Mouse (Mus musculus) small intestine, adult 2 months (tissue): ENCODE results near the gene Gm21762.
"Not testable (repeated sequence)": the region's sequence is repeated elsewhere in the genome, so short reads cannot be mapped to it uniquely, and the experiment has no call there.

Source experiments
- CTCF ChIP-seq: fragments of 200-500 bp; IDR thresholded peaks from 2 replicates; pipeline ENCODE4 v1.5.1; 2012; ENCODE audit warnings: low read depth, mild to moderate bottlenecking, control low read depth, inconsistent platforms, low read length, moderate library complexity, mixed read lengths; ENCODE audit not compliant: insufficient replicate concordance, insufficient read length; ENCODE audit errors: extremely low read depth
- POLR2A ChIP-seq: fragments of 200-500 bp; IDR thresholded peaks from 2 replicates; pipeline ENCODE4 v1.6.1; 2012; ENCODE audit warnings: low read depth, mild to moderate bottlenecking, control low read depth, inconsistent platforms, low read length, moderate library complexity

DNA sequence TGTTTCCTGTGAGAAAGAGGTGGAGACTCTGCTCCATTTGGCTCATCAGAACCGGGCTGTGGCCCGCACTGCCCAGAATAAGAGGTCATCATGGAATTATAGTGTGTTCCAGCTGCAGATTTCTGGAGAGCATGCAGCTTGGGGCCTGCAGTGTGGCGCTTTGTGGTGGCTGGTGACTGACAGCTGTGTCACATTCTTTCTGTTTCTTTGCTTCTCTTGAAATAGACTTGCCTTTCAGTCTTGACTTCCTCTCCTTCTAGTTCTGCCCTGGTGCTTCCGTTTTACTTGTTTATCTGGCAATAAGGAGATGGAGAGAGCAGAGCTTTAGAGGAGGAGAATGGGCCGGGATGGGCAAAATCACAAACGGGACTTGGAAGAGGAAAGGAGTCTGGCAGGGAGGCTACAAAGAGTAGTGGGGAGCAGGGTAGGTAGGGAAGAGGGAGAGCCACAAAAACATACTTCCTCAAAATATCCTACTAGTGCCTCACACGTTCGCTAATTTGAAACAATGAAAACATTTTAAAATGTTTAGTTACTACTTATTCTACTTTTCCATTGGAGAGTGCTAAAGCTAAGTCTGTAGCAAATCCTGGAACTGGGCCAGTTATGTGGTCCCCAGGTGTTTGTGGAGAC, 19.4 kb downstream of the Gm21762 start:
- TF ChIP-seq POLR2A, CTCF: not testable (repeated sequence)
